Mouse (Mus musculus): ENCODE results near the gene Josd2. TPM values are rescaled to one million over a fixed set of nuclear protein-coding genes. Genes with fewer than 3 reads are reported as not detected.

Gene Josd2
- polyA plus RNA-seq, 1 experiment = 99.2 TPM

GRCm38 (mm10) chr7:44462218-44463055, 5.3 kb upstream of the Josd2 start:
- Histone ChIP-seq H3K27me3 (ENCODE audit: control insufficient read depth, insufficient read depth, low read length) (peaks cover 24% of the 10 kb centered on the region), H3K27ac (ENCODE audit: insufficient read depth, low read depth, low read length) (no peak overlapping the region), H3K4me3 (ENCODE audit: low read depth, low read length) (no peak overlapping the region), H3K4me1 (ENCODE audit: control insufficient read depth, insufficient read depth, insufficient read length, low read length) (peaks cover 3% of the 10 kb centered on the region), H3K36me3 (ENCODE audit: control insufficient read depth, insufficient read depth, low read length) (no peaks in the 10 kb centered on the region)
- peak; percentile 27; the same call in 1 of the 2 replicates for TF ChIP-seq CTCF (IDR thresholded peaks at IDR 0.05; ENCODE audit: extremely low read depth, insufficient read length, insufficient replicate concordance, low read depth, low read length)
- no peak for TF ChIP-seq POLR2A (IDR thresholded peaks at IDR 0.05; ENCODE audit: low read depth, low read length)
- WGBS = 10% methylated on average over 76 of the region's 77 CpGs

- 19% methylated on average over 8 of the region's 8 CpGs for WGBS
- TF ChIP-seq CTCF (IDR thresholded peaks at IDR 0.05; ENCODE audit: extremely low read depth, insufficient read length, insufficient replicate concordance, low read depth, low read length) (no peak), POLR2A (IDR thresholded peaks at IDR 0.05; ENCODE audit: low read depth, low read length) (no peak)
- peaks cover 24% of the 10 kb centered on the region for H3K27me3 ChIP-seq (ENCODE audit: control insufficient read depth, insufficient read depth, low read length)
- no peak overlapping the region for H3K27ac ChIP-seq (ENCODE audit: insufficient read depth, low read depth, low read length)
- no peaks in the 10 kb centered on the region for H3K36me3 ChIP-seq (ENCODE audit: control insufficient read depth, insufficient read depth, low read length)
- peaks cover 5% of the 10 kb centered on the region for H3K4me1 ChIP-seq (ENCODE audit: control insufficient read depth, insufficient read depth, insufficient read length, low read length)
- no peak overlapping the region for H3K4me3 ChIP-seq (ENCODE audit: low read depth, low read length)
Observed at GRCm38 (mm10) chr7:44463056-44463425, 4.7 kb upstream of the Josd2 start.

GRCm38 (mm10) chr7:44463556-44464225, 4.1 kb upstream of the Josd2 start:
- TF ChIP-seq CTCF (IDR thresholded peaks at IDR 0.05; ENCODE audit: extremely low read depth, insufficient read length, insufficient replicate concordance, low read depth, low read length) (no peak), POLR2A (IDR thresholded peaks at IDR 0.05; ENCODE audit: low read depth, low read length) (no peak)
- Histone ChIP-seq H3K4me3 (ENCODE audit: low read depth, low read length) (no peak overlapping the region), H3K27ac (ENCODE audit: insufficient read depth, low read depth, low read length) (no peak overlapping the region), H3K4me1 (ENCODE audit: control insufficient read depth, insufficient read depth, insufficient read length, low read length) (peaks cover 9% of the 10 kb centered on the region), H3K36me3 (ENCODE audit: control insufficient read depth, insufficient read depth, low read length) (no peaks in the 10 kb centered on the region), H3K27me3 (ENCODE audit: control insufficient read depth, insufficient read depth, low read length) (peaks cover 24% of the 10 kb centered on the region)
- WGBS = 79% methylated on average over 10 of the region's 10 CpGs

GRCm38 (mm10) chr7:44464511-44464910, 3.3 kb upstream of the Josd2 start:
- Histone ChIP-seq H3K36me3 (ENCODE audit: control insufficient read depth, insufficient read depth, low read length) (no peaks in the 10 kb centered on the region), H3K4me1 (ENCODE audit: control insufficient read depth, insufficient read depth, insufficient read length, low read length) (peaks cover 12% of the 10 kb centered on the region), H3K27me3 (ENCODE audit: control insufficient read depth, insufficient read depth, low read length) (peaks cover 24% of the 10 kb centered on the region), H3K27ac (ENCODE audit: insufficient read depth, low read depth, low read length) (no peak overlapping the region), H3K4me3 (ENCODE audit: low read depth, low read length) (no peak overlapping the region)
- TF ChIP-seq CTCF (IDR thresholded peaks at IDR 0.05; ENCODE audit: extremely low read depth, insufficient read length, insufficient replicate concordance, low read depth, low read length) (no peak), POLR2A (IDR thresholded peaks at IDR 0.05; ENCODE audit: low read depth, low read length) (no peak)
- WGBS = 49% methylated on average over 4 of the region's 4 CpGs

- H3K36me3 ChIP-seq (ENCODE audit: control insufficient read depth, insufficient read depth, low read length) = no peaks in the 10 kb centered on the region
- H3K4me1 ChIP-seq (ENCODE audit: control insufficient read depth, insufficient read depth, insufficient read length, low read length) = peaks cover 12% of the 10 kb centered on the region
- no peak for TF ChIP-seq POLR2A (IDR thresholded peaks at IDR 0.05; ENCODE audit: low read depth, low read length)
- TF ChIP-seq CTCF (IDR thresholded peaks at IDR 0.05; ENCODE audit: extremely low read depth, insufficient read length, insufficient replicate concordance, low read depth, low read length) = no peak
- H3K4me3 ChIP-seq (ENCODE audit: low read depth, low read length) = no peak within 1 kb of the TSS
- WGBS = 64% methylated on average over 2 of the region's 2 CpGs
- no peak within 1 kb of the TSS for H3K27ac ChIP-seq (ENCODE audit: insufficient read depth, low read depth, low read length)
- H3K27me3 ChIP-seq (ENCODE audit: control insufficient read depth, insufficient read depth, low read length) = peaks cover 24% of the 10 kb centered on the region
Observed at GRCm38 (mm10) chr7:44465111-44465510, 2.7 kb upstream of the Josd2 start, which contains the start of gene Aspdh. Gene Aspdh (plus strand): TSS chr7:44465391.

GRCm38 (mm10) chr7:44466006-44466887, 1.5 kb upstream of the Josd2 start:
- Histone ChIP-seq H3K27ac (ENCODE audit: insufficient read depth, low read depth, low read length) (no peak overlapping the region), H3K27me3 (ENCODE audit: control insufficient read depth, insufficient read depth, low read length) (peaks cover 21% of the 10 kb centered on the region), H3K4me3 (ENCODE audit: low read depth, low read length) (no peak overlapping the region), H3K4me1 (ENCODE audit: control insufficient read depth, insufficient read depth, insufficient read length, low read length) (peaks cover 12% of the 10 kb centered on the region), H3K36me3 (ENCODE audit: control insufficient read depth, insufficient read depth, low read length) (no peaks in the 10 kb centered on the region; the same call in 1 of the 2 replicates)
- TF ChIP-seq CTCF (IDR thresholded peaks at IDR 0.05; ENCODE audit: extremely low read depth, insufficient read length, insufficient replicate concordance, low read depth, low read length) (no peak), POLR2A (IDR thresholded peaks at IDR 0.05; ENCODE audit: low read depth, low read length) (no peak)
- WGBS = 88% methylated on average over 10 of the region's 10 CpGs
